Mouse (Mus musculus): Measurements from ENCODE around the gene Gcc2. TPM values are rescaled to one million over a fixed set of nuclear protein-coding genes. Genes with fewer than 3 reads are reported as not detected.
A peak's percentile ranks its signal among the peaks of the same experiment; 100 is the strongest.
"Not testable (repeated sequence)": the region's sequence is repeated elsewhere in the genome, so short reads cannot be mapped to it uniquely, and the experiment has no call there.

The Gcc2 gene
- total and polyA plus RNA-seq, 2 experiments from 2014 or later = 16.6 to 37.3 TPM

DNA sequence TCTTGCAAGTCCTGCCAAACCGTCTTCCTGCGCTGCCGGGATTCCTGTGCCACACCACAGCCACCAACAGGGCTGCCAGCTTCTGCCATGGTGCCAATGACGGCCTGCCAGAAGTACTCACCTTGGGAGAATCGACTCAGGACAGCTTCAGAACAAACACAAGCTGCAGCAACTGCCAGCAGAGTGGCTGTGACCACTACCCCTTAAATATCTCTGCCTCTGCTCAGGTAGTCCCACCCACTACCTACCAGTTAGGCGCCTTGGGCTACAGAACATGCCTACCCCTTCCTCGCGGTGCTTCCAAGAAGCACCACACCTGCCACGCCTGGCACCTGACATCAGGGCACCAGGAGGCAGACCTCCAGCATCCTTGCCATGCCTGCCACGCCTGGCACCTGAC, 18.7 kb upstream of the Gcc2 start, which contains the start of gene Gm4981:
Gene Gm4981, minus strand, starts transcription at position 89 of the 400 bp plus-strand sequence.
- no peak within 1 kb of the TSS for H3K9ac ChIP-seq (replicated peaks; ENCODE audit: low read depth, low read length)
- H3K36me3 ChIP-seq (replicated peaks; ENCODE audit: control insufficient read depth, insufficient read depth, low read length) = no peaks in the 10 kb centered on the region
- TF ChIP-seq EP300 (IDR thresholded peaks at IDR 0.05; ENCODE audit: low read depth) (no peak), CTCF (IDR thresholded peaks at IDR 0.05; ENCODE audit: low read depth) (no peak)
- DNase-seq (ENCODE audit: low spot score) = no peak
- no peak within 1 kb of the TSS for H3K4me3 ChIP-seq (ENCODE audit: low read depth, low read length)
- no peaks in the 10 kb centered on the region for H3K27me3 ChIP-seq (ENCODE audit: control insufficient read depth, insufficient read depth, low read length)
- peaks cover 10% of the 10 kb centered on the region for H3K9me3 ChIP-seq (replicated peaks; ENCODE audit: control insufficient read depth, low read length)
- H3K4me1 ChIP-seq (ENCODE audit: control insufficient read depth, insufficient read depth) = no peaks in the 10 kb centered on the region
- H3K4me2 ChIP-seq (ENCODE audit: low read depth, low read length) = no peak within 1 kb of the TSS
- 76% methylated on average over 10 of the region's 10 CpGs for WGBS
- no peak for ATAC-seq (ENCODE audit: insufficient read depth, low read depth)
- H3K27ac ChIP-seq (ENCODE audit: low read depth) = no peak within 1 kb of the TSS

DNA sequence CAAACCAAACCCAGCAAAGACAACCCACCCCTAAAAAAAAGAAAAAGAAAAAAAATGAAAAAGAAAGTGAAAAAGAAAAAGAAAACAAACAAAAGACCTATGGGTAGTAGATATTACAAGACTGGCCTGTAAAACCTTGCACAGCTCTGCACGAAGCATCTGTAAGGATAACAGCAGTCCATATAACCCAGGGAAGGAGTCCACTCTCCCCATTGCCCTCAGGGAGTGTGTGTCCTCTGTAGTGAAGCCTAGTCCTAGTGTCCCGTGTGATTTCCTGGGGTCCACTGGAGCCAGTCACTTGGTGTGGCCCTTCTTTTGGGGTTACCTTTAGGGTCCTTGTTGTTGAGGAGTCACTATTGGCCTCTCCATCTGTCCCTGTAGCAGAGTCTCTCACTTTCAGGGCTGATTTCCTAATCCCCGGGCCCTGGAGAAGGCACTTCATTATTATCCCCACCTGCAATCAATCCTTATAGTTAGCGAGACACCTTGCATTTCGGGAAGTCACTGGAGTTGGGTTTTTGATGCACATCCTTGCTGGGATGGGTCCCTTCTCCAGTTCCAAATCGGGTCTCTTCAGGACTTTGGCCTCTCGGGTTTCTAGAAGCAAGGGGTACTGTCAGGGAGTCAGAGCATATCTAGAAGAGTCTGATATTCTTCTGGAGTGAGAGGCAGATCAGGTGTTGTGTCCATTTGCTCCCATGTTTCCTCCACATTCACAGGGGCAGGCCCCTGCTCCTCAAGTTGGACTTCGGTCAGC, 16.1 kb upstream of the Gcc2 start:
- ATAC-seq (ENCODE audit: insufficient read depth, low read depth) = peak; percentile 78
- H3K27me3 ChIP-seq (ENCODE audit: control insufficient read depth, insufficient read depth, low read length); H3K4me2 ChIP-seq (ENCODE audit: low read depth, low read length); H3K27ac ChIP-seq (ENCODE audit: low read depth); H3K4me3 ChIP-seq (ENCODE audit: low read depth, low read length); H3K4me1 ChIP-seq (ENCODE audit: control insufficient read depth, insufficient read depth); H3K36me3 ChIP-seq (replicated peaks; ENCODE audit: control insufficient read depth, insufficient read depth, low read length); H3K9me3 ChIP-seq (replicated peaks; ENCODE audit: control insufficient read depth, low read length); H3K9ac ChIP-seq (replicated peaks; ENCODE audit: low read depth, low read length); DNase-seq (ENCODE audit: low spot score): not testable (repeated sequence)
- 69% methylated on average over 7 of the region's 8 CpGs for WGBS

- H3K27me3 ChIP-seq (ENCODE audit: control insufficient read depth, insufficient read depth, low read length) = no peaks in the 10 kb centered on the region
- no peak overlapping the region for H3K27ac ChIP-seq (ENCODE audit: low read depth)
- ATAC-seq (ENCODE audit: insufficient read depth, low read depth) = no peak
- H3K4me2 ChIP-seq (ENCODE audit: low read depth, low read length) = no peak overlapping the region
- WGBS = 28% methylated on average over 1 of the region's 1 CpGs
- no peaks in the 10 kb centered on the region for H3K9me3 ChIP-seq (replicated peaks; ENCODE audit: control insufficient read depth, low read length)
- no peak for TF ChIP-seq EP300 (IDR thresholded peaks at IDR 0.05; ENCODE audit: low read depth)
- TF ChIP-seq CTCF (IDR thresholded peaks at IDR 0.05; ENCODE audit: low read depth) = 0 out of 2 replicates have a peak, but pooled peaks have one; percentile 1
- no peak overlapping the region for H3K4me3 ChIP-seq (ENCODE audit: low read depth, low read length)
- H3K36me3 ChIP-seq (replicated peaks; ENCODE audit: control insufficient read depth, insufficient read depth, low read length) = no peaks in the 10 kb centered on the region
- H3K4me1 ChIP-seq (ENCODE audit: control insufficient read depth, insufficient read depth) = peaks cover 3% of the 10 kb centered on the region; the same call in 1 of the 2 replicates
- DNase-seq (ENCODE audit: low spot score) = no peak
- no peak overlapping the region for H3K9ac ChIP-seq (replicated peaks; ENCODE audit: low read depth, low read length)
Measured at GRCm38 (mm10) chr10:58249535-58249934, 5.8 kb upstream of the Gcc2 start.

- Histone ChIP-seq H3K27ac (ENCODE audit: low read depth) (no peak overlapping the region), H3K27me3 (ENCODE audit: control insufficient read depth, insufficient read depth, low read length) (no peaks in the 10 kb centered on the region), H3K4me3 (ENCODE audit: low read depth, low read length) (peak overlapping the region; percentile 89), H3K9me3 (replicated peaks; ENCODE audit: control insufficient read depth, low read length) (no peaks in the 10 kb centered on the region), H3K9ac (replicated peaks; ENCODE audit: low read depth, low read length) (0 out of 2 replicates have a peak overlapping the region, but pooled peaks have one; percentile 69), H3K36me3 (replicated peaks; ENCODE audit: control insufficient read depth, insufficient read depth, low read length) (0 out of 2 replicates have a peak, but pooled peaks cover 9% of the 10 kb centered on the region), H3K4me1 (ENCODE audit: control insufficient read depth, insufficient read depth) (peaks cover 9% of the 10 kb centered on the region; the same call in 1 of the 2 replicates), H3K4me2 (ENCODE audit: low read depth, low read length) (peak overlapping the region; percentile 68)
- WGBS = 34% methylated on average over 6 of the region's 6 CpGs
- ATAC-seq (ENCODE audit: insufficient read depth, low read depth) (no peak), DNase-seq (ENCODE audit: low spot score) (no peak)
- no peak for TF ChIP-seq CTCF (IDR thresholded peaks at IDR 0.05; ENCODE audit: low read depth)
- no peak for TF ChIP-seq EP300 (IDR thresholded peaks at IDR 0.05; ENCODE audit: low read depth)
Measured at GRCm38 (mm10) chr10:58254635-58255175, 592 bp upstream of the Gcc2 start.

- Histone ChIP-seq H3K36me3 (replicated peaks; ENCODE audit: control insufficient read depth, insufficient read depth, low read length) (peaks cover 17% of the 10 kb centered on the region; the same call in 1 of the 2 replicates), H3K4me3 (ENCODE audit: low read depth, low read length) (peak overlapping the region; percentile 89), H3K9ac (replicated peaks; ENCODE audit: low read depth, low read length) (peak overlapping the region; percentile 69), H3K27ac (ENCODE audit: low read depth) (peak overlapping the region; percentile 68; the same call in 1 of the 2 replicates), H3K4me2 (ENCODE audit: low read depth, low read length) (peak overlapping the region; percentile 68), H3K9me3 (replicated peaks; ENCODE audit: control insufficient read depth, low read length) (no peaks in the 10 kb centered on the region), H3K4me1 (ENCODE audit: control insufficient read depth, insufficient read depth) (peaks cover 9% of the 10 kb centered on the region; the same call in 1 of the 2 replicates), H3K27me3 (ENCODE audit: control insufficient read depth, insufficient read depth, low read length) (no peaks in the 10 kb centered on the region)
- DNase-seq (ENCODE audit: low spot score) (peak; percentile 34), ATAC-seq (ENCODE audit: insufficient read depth, low read depth) (no peak)
- TF ChIP-seq CTCF (IDR thresholded peaks at IDR 0.05; ENCODE audit: low read depth) (no peak), EP300 (IDR thresholded peaks at IDR 0.05; ENCODE audit: low read depth) (no peak)
- 0% methylated on average over 4 of the region's 4 CpGs for WGBS
Measured at GRCm38 (mm10) chr10:58255954-58256353, 657 bp downstream of the Gcc2 start.
